Mouse (Mus musculus): Measurements from ENCODE around the gene Krt79. TPM values are rescaled to one million over a fixed set of nuclear protein-coding genes. Genes with fewer than 3 reads are reported as not detected.

Krt79 gene
- total and polyA plus RNA-seq, 3 experiments = not detected

DNA sequence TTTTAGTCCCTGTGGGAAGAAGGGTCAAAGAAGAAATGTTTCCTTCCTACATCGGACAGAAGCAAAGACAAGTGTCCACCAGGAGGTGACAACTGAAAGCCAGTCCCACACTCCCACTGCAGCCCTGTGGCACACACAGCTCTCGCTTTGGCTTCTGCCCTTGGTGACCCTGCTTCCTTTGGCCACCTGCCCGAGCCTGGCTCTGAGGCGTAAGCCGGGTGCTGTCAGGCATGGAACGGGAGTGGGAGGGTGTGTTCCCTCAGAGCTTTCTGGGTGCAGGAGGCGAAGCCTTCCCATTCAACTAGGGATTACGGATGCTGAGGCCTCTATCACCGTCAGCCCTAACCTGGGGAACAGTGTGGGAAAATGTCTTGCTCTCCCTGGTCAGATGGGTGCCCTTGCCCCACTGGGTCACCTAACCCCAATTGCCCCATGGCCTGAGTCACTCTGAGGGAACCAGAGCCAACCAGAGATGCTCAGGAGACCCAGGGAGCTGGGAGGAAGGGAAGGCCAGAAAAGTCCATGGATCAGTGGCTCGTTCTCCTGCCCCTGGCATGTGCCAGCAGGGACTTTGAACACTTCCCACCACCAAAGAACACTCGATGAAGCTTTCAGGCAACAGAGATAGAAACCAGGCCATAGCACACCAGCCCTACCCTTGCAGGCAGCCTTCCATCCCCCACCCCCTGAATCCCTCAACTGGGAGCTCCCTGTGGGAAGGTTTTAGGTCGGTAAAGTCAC is 12.6 kb downstream of the Krt79 start:
- Histone ChIP-seq H3K27ac (ENCODE audit: insufficient read depth, low read depth) (no peak overlapping the region), H3K4me1 (ENCODE audit: control insufficient read depth in 1 of 2, insufficient read depth in 2 of 2) (no peaks in the 10 kb centered on the region), H3K4me2 (ENCODE audit: insufficient read depth, low read depth, poor library complexity, severe bottlenecking) (no peak overlapping the region), H3K36me3 (replicated peaks in 1 of 2; ENCODE audit: control insufficient read depth in 1 of 2, insufficient read depth in 1 of 2, low read length in 1 of 2) (no peaks in the 10 kb centered on the region), H3K9me3 (replicated peaks; ENCODE audit: low read length) (no peaks in the 10 kb centered on the region), H3K9ac (ENCODE audit: insufficient read depth, low read depth) (no peak overlapping the region), H3K4me3 (replicated peaks in 1 of 3; ENCODE audit: low read depth in 2 of 3, low read length in 2 of 3, poor library complexity in 1 of 3) (no peak overlapping the region), H3K27me3 (replicated peaks) (peaks cover 98% of the 10 kb centered on the region), H3K79me2 (replicated peaks; ENCODE audit: control insufficient read depth, extremely low read depth, insufficient read depth, poor library complexity, severe bottlenecking) (no peaks in the 10 kb centered on the region)
- TF ChIP-seq ZNF384 (IDR thresholded peaks at IDR 0.05; ENCODE audit: low read depth, low read length) = no peak
- no peak for TF ChIP-seq TCF12 (IDR thresholded peaks at IDR 0.05; ENCODE audit: low read depth, low read length)
- TF ChIP-seq CTCF (conservative IDR thresholded peaks at IDR 0.05 in 1 of 2, IDR thresholded peaks at IDR 0.05 in 1 of 2; ENCODE audit: low read depth in 2 of 2, low read length in 2 of 2) = no peak
- no peak for TF ChIP-seq BHLHE40 (IDR thresholded peaks at IDR 0.05; ENCODE audit: low read depth, low read length)
- TF ChIP-seq PAX5 (IDR thresholded peaks at IDR 0.05; ENCODE audit: low read length) = no peak
- no peak for TF ChIP-seq ZC3H11A (IDR thresholded peaks at IDR 0.05; ENCODE audit: low read depth, low read length)
- no peak for TF ChIP-seq JUN (IDR thresholded peaks at IDR 0.05; ENCODE audit: insufficient read depth, low read depth, low read length)
- no peak for TF ChIP-seq GABPA (IDR thresholded peaks at IDR 0.05; ENCODE audit: insufficient replicate concordance, low read depth, low read length)
- in situ Hi-C loops (cut with MboI; ENCODE audit: low pct_ligation_motif_present, low pct_unique_long_range_greater_than_20kb, low sequenced_read_pairs) = no loop called here
- dilution Hi-C loops (cut with MboI; ENCODE audit: extremely low pct_ligation_motif_present, extremely low pct_unique_long_range_greater_than_20kb, low sequenced_read_pairs) = no loop called here
- DNase-seq (ENCODE audit: extremely low read depth) = no peak

DNA sequence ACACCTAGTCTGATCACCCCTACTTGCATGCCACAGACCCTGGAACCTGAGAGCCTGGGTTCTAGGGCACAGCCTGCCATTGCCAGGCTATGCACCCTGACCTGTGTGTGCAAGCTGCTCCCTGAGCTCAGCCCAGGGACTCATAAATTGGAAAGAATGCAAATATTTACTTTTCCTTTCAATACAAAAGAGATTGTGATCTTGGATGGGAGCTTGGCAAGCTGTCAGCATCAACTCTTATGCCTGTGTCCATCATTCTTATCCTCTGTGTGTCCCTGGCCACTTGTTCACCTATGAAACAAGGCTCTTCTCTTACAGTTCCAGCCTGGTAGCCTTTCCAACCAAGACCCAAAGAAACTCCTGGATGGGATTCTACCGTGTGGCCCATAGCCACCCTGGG is 15.1 kb downstream of the Krt79 start:
- Histone ChIP-seq H3K27me3 (replicated peaks) (peaks cover 98% of the 10 kb centered on the region), H3K9me3 (replicated peaks; ENCODE audit: low read length) (no peaks in the 10 kb centered on the region), H3K4me2 (ENCODE audit: insufficient read depth, low read depth, poor library complexity, severe bottlenecking) (no peak overlapping the region), H3K4me3 (replicated peaks in 1 of 3; ENCODE audit: low read depth in 2 of 3, low read length in 2 of 3, poor library complexity in 1 of 3) (no peak overlapping the region), H3K36me3 (replicated peaks in 1 of 2; ENCODE audit: control insufficient read depth in 1 of 2, insufficient read depth in 1 of 2, low read length in 1 of 2) (no peaks in the 10 kb centered on the region), H3K4me1 (ENCODE audit: control insufficient read depth in 1 of 2, insufficient read depth in 2 of 2) (no peaks in the 10 kb centered on the region), H3K9ac (ENCODE audit: insufficient read depth, low read depth) (no peak overlapping the region), H3K27ac (ENCODE audit: insufficient read depth, low read depth) (no peak overlapping the region), H3K79me2 (replicated peaks; ENCODE audit: control insufficient read depth, extremely low read depth, insufficient read depth, poor library complexity, severe bottlenecking) (no peaks in the 10 kb centered on the region)
- no peak for DNase-seq (ENCODE audit: extremely low read depth)
- in situ Hi-C loops (cut with MboI; ENCODE audit: low pct_ligation_motif_present, low pct_unique_long_range_greater_than_20kb, low sequenced_read_pairs) (no loop called here), dilution Hi-C loops (cut with MboI; ENCODE audit: extremely low pct_ligation_motif_present, extremely low pct_unique_long_range_greater_than_20kb, low sequenced_read_pairs) (no loop called here)
- TF ChIP-seq IRF4 (IDR thresholded peaks at IDR 0.05; ENCODE audit: low read depth, low read length) = no peak
- no peak for TF ChIP-seq JUN (IDR thresholded peaks at IDR 0.05; ENCODE audit: insufficient read depth, low read depth, low read length)
- no peak for TF ChIP-seq POLR2A (IDR thresholded peaks at IDR 0.05; ENCODE audit: low read depth, low read length)
- TF ChIP-seq KAT2A (IDR thresholded peaks at IDR 0.05; ENCODE audit: insufficient replicate concordance, low read length) = no peak
- TF ChIP-seq JUND (conservative IDR thresholded peaks at IDR 0.05; ENCODE audit: low read depth, low read length) = no peak
- no peak for TF ChIP-seq POLR2AphosphoS2 (IDR thresholded peaks at IDR 0.05; ENCODE audit: low read depth, low read length)
- no peak for TF ChIP-seq USF2 (conservative IDR thresholded peaks at IDR 0.05; ENCODE audit: low read depth, low read length)
- no peak for TF ChIP-seq BHLHE40 (IDR thresholded peaks at IDR 0.05; ENCODE audit: low read depth, low read length)
- TF ChIP-seq TBP (conservative IDR thresholded peaks at IDR 0.05; ENCODE audit: low read depth, low read length) = no peak
- TF ChIP-seq RAD21 (IDR thresholded peaks at IDR 0.05; ENCODE audit: low read depth, low read length) = no peak
- no peak for TF ChIP-seq PAX5 (IDR thresholded peaks at IDR 0.05; ENCODE audit: low read length)
- TF ChIP-seq ZKSCAN1 (IDR thresholded peaks at IDR 0.05; ENCODE audit: borderline replicate concordance, low read depth, low read length) = no peak
